In genomic region chr1:194809600-194809999, GRCm38 (mm10) we compare ENCODE assay signal across 25 mouse cellular contexts.
DNase-seq lines count a peak whose midpoint lies in the region; ATAC-seq lines count a peak whose summit lies in the region.
"Had no signal": no experiment of that assay in that cellular context is flagged by ENCODE, and none has a peak within 500 bp of the region (broad histone marks: within the 10 kb centered on the region; RNA-seq: fewer than 3 reads in every experiment).

No protein-coding gene starts in this region.

- H3K4me3 ChIP-seq in lung, embryonic 15.5 days = no peak overlapping the region
- H3K4me3 ChIP-seq in liver, embryonic 11.5 days (ENCODE audit: low read depth, low read length) = no peak overlapping the region
- H3K4me3 ChIP-seq in liver, embryonic 12.5 days = no peak overlapping the region
- H3K4me3 ChIP-seq in liver, embryonic 15.5 days (replicated peaks) = no peak overlapping the region
- no peak overlapping the region for H3K4me3 ChIP-seq in kidney, embryonic 14.5 days (ENCODE audit: low read length)
- H3K4me3 ChIP-seq: embryonic facial prominence, embryonic 10.5 days; embryonic facial prominence, embryonic 13.5 days; forebrain, embryonic 10.5 days; gastrocnemius, adult 2 months; hindbrain, embryonic 13.5 days had no signal

- H3K4me2 ChIP-seq in lung, embryonic 15.5 days = no peak overlapping the region
- H3K4me2 ChIP-seq in liver, embryonic 11.5 days = no peak overlapping the region
- H3K4me2 ChIP-seq in liver, embryonic 12.5 days = peak overlapping the region; percentile 30
- H3K4me2 ChIP-seq in liver, embryonic 15.5 days = no peak overlapping the region; the same call in 1 of the 2 replicates
- H3K4me2 ChIP-seq in kidney, embryonic 14.5 days (replicated peaks; ENCODE audit: low read depth, low read length) = no peak overlapping the region
- H3K4me2 ChIP-seq: embryonic facial prominence, embryonic 13.5 days; heart, embryonic 11.5 days; hindbrain, embryonic 13.5 days had no signal

- H3K27ac ChIP-seq in lung, embryonic 15.5 days = peak overlapping the region; percentile 76
- no peak overlapping the region for H3K27ac ChIP-seq in liver, embryonic 11.5 days (ENCODE audit: low read depth, low read length)
- H3K27ac ChIP-seq in liver, embryonic 12.5 days = no peak overlapping the region
- no peak overlapping the region for H3K27ac ChIP-seq in liver, embryonic 15.5 days (replicated peaks)
- no peak overlapping the region for H3K27ac ChIP-seq in kidney, embryonic 14.5 days (ENCODE audit: low read depth, low read length)
- H3K27ac ChIP-seq: embryonic facial prominence, embryonic 10.5 days; embryonic facial prominence, embryonic 13.5 days; forebrain, embryonic 10.5 days; gastrocnemius, adult 2 months; hindbrain, embryonic 13.5 days had no signal

- no peak for DNase-seq in lung, postnatal 36 days
- no peak for DNase-seq in liver, embryonic 11.5 days (ENCODE audit: low spot score)
- no peak for DNase-seq in adrenal gland, postnatal 4 days (ENCODE audit: low spot score in 2 of 2)
- DNase-seq: adrenal gland, adult 2 months; adrenal gland, postnatal 14 days; cerebellum, adult 11-12 months; cerebellum, adult 8-10 months; cerebellum, postnatal 10 days; cerebellum, postnatal 36 days; embryo, embryonic 11 days; forebrain, postnatal 0 days; gastrocnemius, adult 2 months; gastrocnemius, postnatal 14 days had no signal

- H3K36me3 ChIP-seq in lung, embryonic 15.5 days = peaks cover 27% of the 10 kb centered on the region
- no peaks in the 10 kb centered on the region for H3K36me3 ChIP-seq in liver, embryonic 11.5 days (ENCODE audit: control insufficient read depth, insufficient read depth, low read length)
- H3K36me3 ChIP-seq in liver, embryonic 12.5 days = peaks cover 18% of the 10 kb centered on the region
- no peaks in the 10 kb centered on the region; the same call in none of the 2 replicates for H3K36me3 ChIP-seq in liver, embryonic 15.5 days (replicated peaks)
- H3K36me3 ChIP-seq in kidney, embryonic 14.5 days (ENCODE audit: control insufficient read depth, insufficient read depth, low read length) = peaks cover 8% of the 10 kb centered on the region; the same call in 1 of the 2 replicates

- no peak overlapping the region for H3K9ac ChIP-seq in lung, embryonic 15.5 days
- H3K9ac ChIP-seq in liver, embryonic 11.5 days (ENCODE audit: low read depth, low read length) = no peak overlapping the region
- peak overlapping the region; percentile 9; the same call in 1 of the 2 replicates for H3K9ac ChIP-seq in liver, embryonic 12.5 days
- no peak overlapping the region for H3K9ac ChIP-seq in liver, embryonic 15.5 days
- H3K9ac ChIP-seq in kidney, embryonic 14.5 days (ENCODE audit: low read depth, low read length) = no peak overlapping the region
- H3K9ac ChIP-seq: embryonic facial prominence, embryonic 13.5 days; forebrain, postnatal 0 days; hindbrain, embryonic 13.5 days had no signal

- H3K27me3 ChIP-seq in lung, embryonic 15.5 days = no peaks in the 10 kb centered on the region
- no peaks in the 10 kb centered on the region for H3K27me3 ChIP-seq in liver, embryonic 11.5 days (replicated peaks; ENCODE audit: control insufficient read depth, insufficient read depth, low read length)
- no peaks in the 10 kb centered on the region for H3K27me3 ChIP-seq in liver, embryonic 12.5 days (replicated peaks)
- no peaks in the 10 kb centered on the region for H3K27me3 ChIP-seq in liver, embryonic 15.5 days
- H3K27me3 ChIP-seq in kidney, embryonic 14.5 days (ENCODE audit: control insufficient read depth, insufficient read depth, low read length) = no peaks in the 10 kb centered on the region
- H3K27me3 ChIP-seq: embryonic facial prominence, embryonic 13.5 days; hindbrain, embryonic 13.5 days had no signal

- H3K9me3 ChIP-seq in lung, embryonic 15.5 days = no peaks in the 10 kb centered on the region
- no peaks in the 10 kb centered on the region for H3K9me3 ChIP-seq in liver, embryonic 11.5 days (ENCODE audit: control insufficient read depth, low read length)
- no peaks in the 10 kb centered on the region for H3K9me3 ChIP-seq in liver, embryonic 12.5 days (replicated peaks)
- no peaks in the 10 kb centered on the region for H3K9me3 ChIP-seq in liver, embryonic 15.5 days (replicated peaks)
- no peaks in the 10 kb centered on the region for H3K9me3 ChIP-seq in kidney, embryonic 14.5 days (ENCODE audit: control insufficient read depth, low read length)
- H3K9me3 ChIP-seq: embryonic facial prominence, embryonic 10.5 days; embryonic facial prominence, embryonic 13.5 days; forebrain, embryonic 10.5 days; hindbrain, embryonic 13.5 days had no signal

- no peak for ATAC-seq in lung, embryonic 15.5 days (ENCODE audit: borderline replicate concordance, extremely low read depth, low FRiP score, low TSS enrichment)
- ATAC-seq in liver, embryonic 11.5 days (replicated peaks; ENCODE audit: low FRiP score) = peak; percentile 66
- peak; percentile 80 for ATAC-seq in liver, embryonic 12.5 days
- peak; percentile 68 for ATAC-seq in liver, embryonic 15.5 days (ENCODE audit: insufficient read depth)
- ATAC-seq in kidney, embryonic 14.5 days (ENCODE audit: low FRiP score, low TSS enrichment) = no peak
- ATAC-seq: CD4-positive, CD25-positive, alpha-beta regulatory T cell, adult 4 months; forebrain, embryonic 14.5 days; forebrain, postnatal 0 days; hindbrain, embryonic 16.5 days had no signal

- H3K4me1 ChIP-seq in lung, embryonic 15.5 days = peaks cover 22% of the 10 kb centered on the region
- H3K4me1 ChIP-seq in liver, embryonic 11.5 days (replicated peaks; ENCODE audit: control insufficient read depth, insufficient read depth, low read length) = peaks cover 10% of the 10 kb centered on the region
- H3K4me1 ChIP-seq in liver, embryonic 12.5 days = peaks cover 46% of the 10 kb centered on the region
- peaks cover 38% of the 10 kb centered on the region for H3K4me1 ChIP-seq in liver, embryonic 15.5 days (replicated peaks)
- no peaks in the 10 kb centered on the region for H3K4me1 ChIP-seq in kidney, embryonic 14.5 days (ENCODE audit: control insufficient read depth, insufficient read depth, low read length)
- H3K4me1 ChIP-seq: embryonic facial prominence, embryonic 10.5 days; forebrain, embryonic 10.5 days; hindbrain, embryonic 13.5 days had no signal

Comparison
In these comparisons a context has a peak if more than half of its experiments do, and no peak if none do; other contexts are left out.
1. ATAC-seq: peak in liver, embryonic 11.5 days (single experiment), liver, embryonic 12.5 days (single experiment) and liver, embryonic 15.5 days (single experiment); none in lung, embryonic 15.5 days (single experiment) and kidney, embryonic 14.5 days (single experiment).